Mouse (Mus musculus) left cerebral cortex, postnatal 14 days (tissue): ENCODE results near the gene Coq10b. TPM values are rescaled to one million over a fixed set of nuclear protein-coding genes. Genes with fewer than 3 reads are reported as not detected.
"Not testable (repeated sequence)": the region's sequence is repeated elsewhere in the genome, so short reads cannot be mapped to it uniquely, and the experiment has no call there.

Experiments
- DNase-seq, 2 experiments: peaks; one replicate each; pipeline ENCODE4 v3.0.0; 2021 to 2022; ENCODE audit warnings: low spot score in 2 of 2, mixed read lengths in 1 of 2
- intact Hi-C: fragments of 180-260 bp; cut with DNase I; formaldehyde crosslinking; loops from one replicate; pipeline ENCODE4 v1.15.1; 2025
- total RNA-seq, 2 experiments: library from RNA; stranded (reverse); gene quantifications; 2 replicates each; pipeline ENCODE4 v1.2.3; 2021

The Coq10b gene
- total RNA-seq, 2 experiments from 2014 or later = 31.2 to 32.3 TPM

DNA sequence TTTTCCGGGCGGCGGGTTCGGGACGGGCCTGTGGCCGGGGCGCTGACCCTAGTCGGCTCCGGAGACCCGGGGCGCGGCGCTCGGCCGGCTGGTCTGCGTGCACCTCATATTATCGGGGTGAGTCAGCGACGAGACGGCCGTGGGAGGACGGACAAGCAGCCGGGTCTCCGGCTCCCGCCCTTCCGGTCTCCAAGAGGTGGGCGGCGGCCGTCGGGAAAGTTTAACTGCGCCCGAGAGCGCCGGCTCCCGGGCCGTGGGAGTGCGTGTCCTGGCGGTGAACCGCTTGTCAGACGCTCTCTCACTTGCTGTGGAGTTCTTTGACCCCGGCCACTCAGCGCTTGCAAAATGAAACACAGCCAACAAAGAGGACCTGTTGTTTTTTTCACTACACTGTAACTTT is 435 bp downstream of the Coq10b start:
- intact Hi-C loops = loop anchor here (2.0 kb wide), 2 partner anchors 26 to 78 kb away; partner anchors contain the start of genes Mob4 and Sf3b1
- peak; percentile 45 to 55 for DNase-seq

DNA sequence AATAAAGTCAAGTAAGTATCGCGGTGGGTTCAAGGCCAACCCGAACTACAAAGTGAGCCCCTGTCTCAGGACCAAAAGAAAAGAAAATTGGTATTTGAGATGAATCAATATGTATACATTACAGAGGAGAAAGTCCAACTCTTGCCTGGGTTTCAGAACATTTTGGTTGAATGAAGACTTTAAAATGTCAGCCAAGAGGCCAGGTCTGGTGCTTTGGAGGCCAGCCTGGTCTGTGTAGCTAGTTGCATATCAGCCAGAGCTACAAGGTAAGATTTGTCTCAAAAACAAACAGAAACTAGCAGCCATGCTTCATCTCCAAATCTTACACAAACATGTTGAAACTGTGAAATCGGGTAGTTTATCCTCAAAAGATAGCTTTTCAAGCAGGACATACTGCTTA is 1.0 kb downstream of the Coq10b start:
- intact Hi-C loops = loop anchor here (2.0 kb wide), 2 partner anchors 27 to 77 kb away; partner anchors contain the start of genes Mob4 and Sf3b1
- DNase-seq = no peak

DNA sequence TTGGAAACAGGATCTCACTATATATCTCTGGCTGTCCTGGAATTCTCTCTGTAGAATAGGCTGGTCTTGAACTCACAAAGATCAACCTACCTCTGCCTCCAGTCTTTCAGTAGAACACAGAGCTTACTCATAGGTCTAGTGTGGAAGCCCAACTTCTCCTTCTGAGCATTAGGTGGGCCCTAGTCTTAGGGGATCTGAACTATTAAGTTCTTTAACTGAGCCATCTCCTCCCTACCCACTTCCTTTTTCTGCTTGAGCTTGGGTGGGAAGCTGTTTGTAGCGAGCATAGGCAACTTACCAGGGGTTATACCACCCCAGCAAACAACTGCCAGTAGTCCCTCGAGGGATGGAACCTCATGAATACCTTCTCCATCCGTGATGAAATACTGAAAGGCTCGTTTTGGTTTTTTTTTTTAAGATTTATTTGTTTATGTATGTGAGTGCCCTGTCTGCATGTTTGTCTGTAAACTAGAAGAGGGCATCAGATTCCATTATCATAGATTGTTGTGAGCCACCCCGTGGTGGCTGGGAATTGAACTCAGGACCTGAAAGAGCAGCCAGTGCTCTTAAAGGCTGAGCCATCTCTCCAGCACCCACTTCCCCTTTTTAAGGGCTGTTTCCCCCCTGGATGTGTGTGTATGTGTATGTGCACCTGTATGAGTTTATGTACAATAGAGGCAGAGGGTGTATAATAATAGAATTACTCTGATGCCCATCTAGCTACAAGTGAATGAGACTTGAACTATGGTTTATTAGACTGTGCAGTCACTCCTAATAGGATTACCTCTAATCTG is 2.9 kb downstream of the Coq10b start:
- DNase-seq = no peak
- intact Hi-C loops = no loop called here

DNA sequence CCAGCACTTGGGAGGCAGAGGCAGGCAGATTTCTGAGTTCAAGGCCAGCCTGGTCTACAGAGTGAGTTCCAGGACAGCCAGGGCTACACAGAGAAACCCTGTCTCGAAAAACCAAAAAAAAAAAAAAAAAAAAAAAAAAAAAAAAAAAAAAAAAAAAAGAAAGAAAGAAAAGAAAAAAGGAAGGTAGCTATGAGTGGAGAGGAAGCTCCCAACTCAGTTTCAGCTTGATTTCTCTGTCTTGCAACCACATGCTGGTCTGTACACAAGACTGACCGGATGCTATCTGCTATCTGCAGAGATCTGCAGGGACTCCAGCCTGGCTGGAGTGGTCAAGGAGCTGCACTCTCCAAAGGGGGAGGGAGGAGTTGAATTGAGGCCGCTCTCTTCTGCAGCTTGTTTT is 5.8 kb downstream of the Coq10b start:
- intact Hi-C loops, DNase-seq: not testable (repeated sequence)

DNA sequence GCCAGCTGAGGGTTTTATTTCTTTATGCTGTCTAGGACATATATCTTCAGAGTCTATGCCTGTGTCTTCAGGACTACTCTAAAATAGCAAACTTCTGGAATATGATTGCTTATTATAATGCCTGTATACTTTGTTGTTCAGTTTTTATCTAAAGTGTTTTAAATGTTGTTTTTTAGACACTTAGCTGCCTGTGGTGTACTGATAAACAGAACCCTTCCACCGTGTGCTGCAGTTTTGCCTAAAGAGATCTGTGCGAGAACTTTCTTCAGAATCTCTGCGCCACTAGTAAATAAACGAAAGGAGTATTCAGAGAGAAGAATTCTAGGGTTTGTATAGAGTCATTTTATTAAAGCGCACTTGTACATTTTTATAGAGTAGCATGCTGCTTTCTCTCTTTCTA is 8.5 kb downstream of the Coq10b start:
- intact Hi-C loops = no loop called here
- no peak for DNase-seq

DNA sequence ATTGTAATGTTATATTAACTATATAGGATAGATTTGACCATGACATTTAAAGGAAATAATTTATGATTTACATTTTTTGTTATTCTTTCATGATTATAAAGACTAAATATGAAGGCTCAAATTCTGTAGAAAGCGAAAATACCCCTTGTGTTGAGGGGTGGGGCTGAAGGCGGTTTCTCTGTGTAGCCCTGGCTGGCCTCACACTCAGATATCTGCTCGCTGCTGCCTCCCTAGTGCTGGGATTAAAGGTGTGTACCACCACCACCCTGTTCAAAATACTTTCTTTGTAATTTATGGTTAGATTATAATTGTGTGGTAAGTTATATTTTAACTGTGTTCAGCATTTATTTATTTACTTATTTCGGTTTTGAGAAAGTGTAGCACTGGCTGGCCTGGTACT is 9.2 kb downstream of the Coq10b start:
- DNase-seq = no peak
- intact Hi-C loops = no loop called here

DNA sequence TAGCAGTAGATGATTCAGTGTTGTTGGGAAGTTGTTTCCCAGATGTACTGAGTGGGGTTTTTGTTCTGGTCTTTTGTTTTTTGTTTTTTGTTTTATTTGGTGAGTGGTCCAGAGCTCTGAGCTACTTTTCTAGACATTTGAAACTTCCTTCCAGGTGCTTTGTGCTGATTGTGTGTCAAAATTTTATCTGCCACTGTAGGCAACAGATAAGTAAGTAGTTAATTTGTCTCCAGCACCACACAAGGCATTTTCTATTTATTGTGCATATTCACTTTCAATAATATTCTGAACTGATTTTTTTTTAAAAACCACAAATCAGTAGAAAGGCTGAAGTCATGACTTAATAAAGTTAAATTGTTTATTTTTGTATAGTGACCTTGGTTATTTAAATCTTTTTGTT is 19.8 kb downstream of the Coq10b start:
- DNase-seq, intact Hi-C loops: not testable (repeated sequence)

DNA sequence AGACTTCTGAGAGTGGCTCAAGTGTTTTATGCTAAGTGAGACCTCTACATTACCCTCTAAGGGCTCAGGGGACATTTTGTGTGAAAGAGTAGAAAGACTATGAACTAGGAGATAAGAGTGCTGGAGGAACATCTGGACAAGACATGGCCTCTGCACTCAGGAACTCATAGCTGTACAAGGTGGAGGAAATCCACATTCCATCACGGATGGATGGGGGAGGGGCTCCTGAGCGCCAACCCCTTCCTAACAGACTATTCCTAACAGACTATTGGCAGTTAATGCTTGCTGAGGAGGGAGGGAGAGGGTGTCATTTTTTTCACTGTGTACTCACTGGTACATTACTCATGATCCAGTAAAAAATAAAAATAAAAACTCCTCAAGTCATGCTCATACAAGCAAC is 22.2 kb downstream of the Coq10b start:
- intact Hi-C loops = no loop called here
- DNase-seq = no peak

DNA sequence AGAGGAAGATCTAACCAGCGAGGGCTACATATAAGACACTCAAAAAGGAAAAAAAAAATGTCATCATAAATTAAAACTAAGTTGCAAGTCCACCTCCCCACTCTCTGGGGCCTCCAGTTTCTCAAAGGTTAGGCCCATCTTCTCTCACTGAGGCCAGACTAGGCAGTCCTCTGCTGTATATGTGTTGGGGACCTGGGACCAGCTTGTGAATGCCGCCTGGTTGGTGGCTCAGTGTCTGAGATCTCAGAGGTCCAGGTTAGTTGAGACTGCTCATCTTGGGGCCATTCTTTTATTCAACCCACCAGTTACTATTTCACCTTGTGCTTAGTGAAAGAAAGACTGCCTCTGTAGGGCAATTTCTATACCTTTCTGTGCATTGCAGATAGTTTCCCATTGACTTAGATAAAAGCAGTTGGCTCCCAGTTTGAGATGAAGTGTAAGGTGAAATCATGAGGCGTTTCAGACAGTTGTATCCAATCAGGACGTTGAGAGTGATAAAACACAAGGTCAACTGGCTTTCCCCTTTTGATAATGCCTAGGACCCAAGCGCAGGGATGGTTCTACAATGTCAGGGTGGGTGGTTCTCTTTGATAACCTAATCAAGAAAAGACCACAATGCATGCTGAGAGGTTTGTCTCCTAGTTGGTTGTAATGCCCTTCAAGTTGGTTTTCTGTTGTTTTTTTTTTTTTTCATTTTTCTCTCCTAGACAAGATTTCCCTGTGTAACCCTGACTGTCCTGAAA is 23.3 kb downstream of the Coq10b start:
- DNase-seq = no peak
- intact Hi-C loops = no loop called here

DNA sequence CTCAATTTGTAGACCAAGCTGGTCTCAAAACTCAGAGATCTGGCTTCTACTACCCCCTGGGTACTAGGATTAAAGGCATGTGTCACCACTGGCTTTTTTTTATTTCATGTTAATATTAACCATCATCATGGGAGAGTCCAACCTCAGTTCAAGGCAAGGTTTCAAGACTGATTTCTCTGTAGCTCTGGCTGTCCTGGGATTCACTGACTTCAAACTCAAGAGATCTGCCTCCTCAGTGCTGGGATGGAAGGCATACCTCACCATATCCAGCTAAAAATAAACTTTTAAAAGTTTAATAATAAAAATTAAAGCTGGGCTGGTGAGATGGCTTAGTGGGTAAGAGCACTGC is 23.8 kb downstream of the Coq10b start:
- DNase-seq = no peak
- intact Hi-C loops = no loop called here

DNA sequence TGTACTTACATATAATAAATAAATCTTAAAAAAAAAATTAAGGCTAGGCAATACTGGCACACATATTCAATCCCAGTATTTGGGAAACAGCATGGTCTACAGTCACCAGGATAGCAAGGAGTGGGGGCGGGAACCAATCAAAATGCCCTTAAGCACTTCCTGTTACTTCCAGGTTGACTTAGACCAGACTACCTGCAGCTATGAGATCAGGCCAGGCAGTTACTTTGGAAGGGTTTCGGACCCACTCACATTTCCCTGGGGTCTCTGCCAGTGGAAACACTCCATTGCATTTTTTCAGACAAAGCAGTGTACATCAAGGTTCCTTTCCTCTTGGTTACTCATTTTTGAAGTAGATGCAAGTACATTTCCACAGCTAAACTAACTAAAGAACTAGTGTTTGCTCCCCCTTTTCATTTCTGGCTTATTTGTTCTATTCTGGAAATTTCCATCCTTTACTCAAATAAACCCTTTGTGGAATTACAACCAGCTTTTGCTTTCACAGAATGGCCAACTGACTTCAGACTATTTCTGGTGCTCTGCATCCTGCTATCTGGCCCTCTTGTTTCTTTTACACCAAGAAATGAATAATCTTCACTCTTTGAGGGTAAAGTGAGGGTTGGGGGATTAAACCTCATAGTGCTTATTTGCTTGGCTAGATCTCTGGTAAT is 24.4 kb downstream of the Coq10b start:
- DNase-seq = no peak
- intact Hi-C loops = no loop called here

DNA sequence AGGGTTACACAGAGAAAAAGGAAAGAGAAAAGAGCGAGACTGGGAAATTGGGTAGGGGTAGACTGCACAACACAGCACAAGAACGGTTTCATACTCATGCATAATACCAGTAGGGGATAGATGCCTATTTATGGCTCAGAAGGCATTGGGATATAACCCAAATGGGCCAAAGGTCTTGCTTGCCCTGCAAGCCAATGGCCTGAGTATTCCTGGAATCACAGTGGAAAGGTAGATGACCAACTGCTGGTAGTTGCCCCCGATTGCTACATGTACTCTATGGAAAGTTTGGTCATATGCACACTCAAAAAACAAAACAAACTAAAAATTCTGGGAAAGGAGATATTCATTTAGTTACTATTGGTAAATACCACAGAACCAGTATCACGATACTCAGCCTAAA is 27.1 kb downstream of the Coq10b start:
- intact Hi-C loops = loop anchor here (5.0 kb wide), 1 partner anchor 77 kb away; no protein-coding TSS in a partner anchor
- DNase-seq = no peak

DNA sequence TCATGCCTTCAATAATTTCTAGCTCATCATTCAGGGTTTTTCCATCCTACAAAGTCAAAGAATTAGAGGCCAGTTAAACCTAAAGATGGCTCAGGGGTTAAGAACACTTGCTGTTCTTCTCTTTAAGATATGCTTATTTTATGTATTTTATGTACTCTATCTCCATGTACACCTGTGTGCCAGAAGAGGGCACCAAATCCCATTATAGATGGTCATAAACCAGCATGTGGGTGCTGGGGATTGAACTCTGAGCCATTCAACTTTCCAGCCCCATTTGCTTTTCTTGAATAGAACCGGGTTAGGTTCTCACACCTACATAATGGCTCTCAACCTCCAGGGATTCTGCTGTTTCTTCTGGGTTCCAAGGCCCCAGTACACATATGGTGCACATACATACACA is 29.5 kb downstream of the Coq10b start:
- intact Hi-C loops = loop anchor here (5.0 kb wide), 1 partner anchor 80 kb away; no protein-coding TSS in a partner anchor
- no peak for DNase-seq

DNA sequence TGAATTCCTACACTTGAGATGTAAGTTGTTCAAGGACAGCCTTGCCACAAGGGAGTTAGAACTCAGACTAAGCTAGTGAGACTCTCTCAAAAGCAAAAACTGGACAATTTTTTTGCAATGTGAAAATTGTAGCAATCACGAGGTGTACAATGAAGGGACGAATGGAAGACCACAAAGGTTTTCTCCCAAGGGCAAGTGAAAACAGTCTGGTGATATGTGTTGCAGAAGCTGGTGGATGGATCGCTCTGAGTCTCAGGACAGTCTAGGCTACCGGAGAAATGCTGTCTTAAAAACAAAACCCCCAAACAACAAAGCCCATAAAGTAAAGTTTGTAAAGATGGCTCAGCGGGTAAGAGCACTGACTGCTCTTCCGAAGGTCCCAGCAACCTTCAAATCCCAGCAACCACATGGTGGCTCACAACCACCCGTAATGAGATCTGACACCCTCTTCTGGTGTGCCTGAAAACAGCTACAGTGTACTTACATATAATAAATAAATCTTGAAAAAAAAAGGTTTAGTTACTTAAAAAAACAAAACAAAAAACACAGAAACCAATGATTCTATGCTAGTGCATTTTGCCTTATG is 33.3 kb downstream of the Coq10b start:
- intact Hi-C loops = no loop called here
- DNase-seq = no peak

DNA sequence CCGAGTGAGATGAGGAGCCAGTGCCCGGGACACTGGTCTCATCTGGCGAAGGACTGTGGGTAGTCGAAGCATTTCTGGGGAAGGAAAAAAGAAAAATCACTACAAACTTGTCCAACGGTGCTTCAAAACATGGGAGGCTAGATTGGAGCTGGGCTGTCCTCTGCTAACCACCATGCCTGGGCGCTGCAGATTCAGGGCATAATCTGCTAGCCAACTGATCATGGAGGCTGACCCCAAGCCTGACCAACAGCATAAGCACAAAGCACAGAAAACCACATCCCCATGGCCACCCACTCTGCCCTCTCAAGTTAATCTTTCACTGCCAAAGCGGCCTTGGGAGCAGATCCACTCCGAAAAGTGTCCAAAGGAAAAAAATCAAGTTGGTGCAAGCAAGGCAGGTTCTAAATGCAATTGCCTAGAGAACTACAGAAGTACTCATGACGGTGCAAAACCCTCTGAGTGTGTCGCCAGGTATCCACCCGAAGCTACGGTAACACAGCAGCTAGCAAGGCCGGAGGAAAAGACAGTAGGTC is 34.4 kb downstream of the Coq10b start:
- intact Hi-C loops = no loop called here
- no peak for DNase-seq

DNA sequence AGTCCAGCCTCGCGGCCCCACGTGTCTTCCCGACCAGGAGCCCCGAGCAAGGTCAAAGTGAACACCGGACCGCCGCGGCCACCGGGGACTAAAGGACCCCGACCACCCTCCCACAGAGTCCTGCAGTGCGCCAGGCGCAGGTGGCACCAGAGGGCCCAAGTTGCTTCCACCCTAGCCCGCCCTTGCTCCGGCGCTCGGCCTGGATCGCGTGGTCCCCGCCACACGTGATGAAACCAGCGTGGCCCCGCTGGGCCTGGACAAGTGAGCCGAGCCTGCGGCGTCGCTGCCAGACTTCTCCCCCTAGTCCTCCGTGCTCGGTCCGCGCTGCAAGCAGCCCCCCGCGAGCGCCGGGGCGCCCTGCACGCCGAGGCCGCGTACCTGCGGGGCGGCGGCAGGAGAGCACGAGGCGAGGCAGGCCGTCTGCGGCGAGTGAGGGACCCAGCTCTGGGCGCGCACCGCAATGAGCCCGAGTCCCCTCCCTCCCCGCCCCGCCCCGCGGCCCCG is 34.9 kb downstream of the Coq10b start:
- intact Hi-C loops = no loop called here

DNA sequence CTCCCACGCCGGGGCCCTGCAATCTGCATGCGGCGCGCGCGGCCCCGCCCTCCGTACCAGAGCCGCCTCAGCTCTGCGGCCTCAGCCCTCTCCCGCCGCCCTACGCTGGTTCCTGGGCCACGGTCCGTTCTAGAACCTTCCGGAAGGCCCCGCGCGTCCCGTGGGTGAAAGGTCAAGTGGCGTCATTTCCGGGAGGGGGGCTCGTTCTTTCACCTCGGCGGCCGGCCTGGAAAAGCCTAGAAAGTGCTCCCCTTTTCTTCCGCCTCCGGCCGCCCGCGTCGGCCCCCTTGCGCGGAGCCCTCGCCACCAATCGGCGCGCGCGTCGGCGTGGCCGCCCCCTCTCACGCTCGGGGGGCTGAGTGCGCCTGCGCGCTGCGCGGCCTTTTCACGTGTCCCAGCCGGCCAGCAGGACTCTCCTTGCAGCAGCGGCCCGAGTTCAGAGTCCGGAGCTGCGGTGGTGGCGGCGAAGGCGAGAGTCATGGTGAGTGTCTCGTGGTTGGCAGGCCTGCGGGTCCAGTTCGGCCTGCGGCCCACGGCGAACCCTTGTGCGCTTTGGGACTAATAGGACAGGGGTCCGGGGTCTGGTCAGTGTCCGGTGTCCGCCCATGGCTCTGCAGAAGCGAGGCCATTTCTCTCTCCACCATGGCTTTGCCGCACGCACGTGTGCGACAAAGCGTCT is 35.5 kb downstream of the Coq10b start, which contains the start of the genes Hspe1 and Hspd1:
Gene Hspe1 (plus strand): TSS at position 201 of the 679 bp plus-strand sequence.
Gene Hspd1 (minus strand): TSS at position 312 of the 679 bp plus-strand sequence.
- intact Hi-C loops = loop anchor here (2.0 kb wide), 1 partner anchor 43 kb away; the partner anchor contains the start of gene Mob4
- DNase-seq = peak; percentile 98

More for the DNA sequence above, 34.9 kb downstream of the Coq10b start:
- DNase-seq = peak in 1 of 2 experiments; percentile 75
